Mouse (Mus musculus) liver, embryonic 14.5 days (tissue): ENCODE data around the gene Renbp.

Experiments
- CTCF ChIP-seq: IDR thresholded peaks from 2 replicates; pipeline ENCODE4 v1.5.1; 2016; ENCODE audit warnings: antibody characterized with exemption, low read depth, control low read depth
- EP300 ChIP-seq: IDR thresholded peaks from 2 replicates; pipeline ENCODE4 v1.6.1; 2016; ENCODE audit warnings: antibody characterized with exemption, low read depth

DNA sequence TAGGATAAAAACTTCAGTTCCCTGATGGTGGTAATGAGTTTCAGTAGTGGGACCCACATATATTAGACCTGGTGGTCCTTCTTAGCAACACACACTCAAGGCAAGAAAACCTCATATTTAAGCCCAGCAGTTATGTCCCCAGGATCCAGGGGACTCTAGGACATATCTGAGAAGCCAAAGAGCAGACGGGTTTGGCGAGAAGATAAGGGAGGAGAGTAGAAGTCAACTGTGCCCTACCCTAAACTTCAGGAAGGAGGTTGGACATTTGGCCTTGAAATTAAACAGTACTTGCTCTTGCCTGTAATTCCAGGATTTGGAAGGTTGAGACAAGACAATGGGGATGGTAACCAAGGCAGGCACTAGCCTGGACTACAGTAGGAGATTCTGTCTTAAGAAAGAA, 39.1 kb upstream of the Renbp start:
- no peak for TF ChIP-seq CTCF
- peak; percentile 80 for TF ChIP-seq EP300
